Mouse (Mus musculus): ENCODE measurements around the gene Rbm47. TPM values are rescaled to one million over a fixed set of nuclear protein-coding genes. Genes with fewer than 3 reads are reported as not detected.
A peak's percentile ranks its signal among the peaks of the same experiment; 100 is the strongest.

The Rbm47 gene
- polyA plus RNA-seq, 1 experiment from 2014 or later = 45.6 TPM

GRCm38 (mm10) chr5:66043897-66044296, 129.0 kb downstream of the Rbm47 start:
- H3K4me3 ChIP-seq (ENCODE audit: low read length) = no peak overlapping the region
- H3K27me3 ChIP-seq (ENCODE audit: control insufficient read depth, insufficient read depth, low read length) = no peaks in the 10 kb centered on the region
- WGBS = 86% methylated on average over 3 of the region's 3 CpGs
- ATAC-seq (ENCODE audit: low FRiP score, low TSS enrichment) = no peak
- no peak overlapping the region for H3K9ac ChIP-seq (ENCODE audit: low read depth, low read length)
- H3K4me1 ChIP-seq (ENCODE audit: control insufficient read depth, insufficient read depth, low read length) = peaks cover 3% of the 10 kb centered on the region; the same call in 1 of the 2 replicates
- no peak overlapping the region for H3K4me2 ChIP-seq (replicated peaks; ENCODE audit: low read depth, low read length)
- H3K27ac ChIP-seq (ENCODE audit: low read depth, low read length) = peak overlapping the region; percentile 31
- no peaks in the 10 kb centered on the region for H3K36me3 ChIP-seq (ENCODE audit: control insufficient read depth, insufficient read depth, low read length)
- H3K9me3 ChIP-seq (ENCODE audit: control insufficient read depth, low read length) = no peaks in the 10 kb centered on the region

GRCm38 (mm10) chr5:66042651-66043340, 130.1 kb downstream of the Rbm47 start:
- H3K27me3 ChIP-seq (ENCODE audit: control insufficient read depth, insufficient read depth, low read length) = no peaks in the 10 kb centered on the region
- H3K9ac ChIP-seq (ENCODE audit: low read depth, low read length) = no peak overlapping the region
- H3K4me1 ChIP-seq (ENCODE audit: control insufficient read depth, insufficient read depth, low read length) = peaks cover 3% of the 10 kb centered on the region; the same call in 1 of the 2 replicates
- no peak overlapping the region for H3K4me3 ChIP-seq (ENCODE audit: low read length)
- H3K9me3 ChIP-seq (ENCODE audit: control insufficient read depth, low read length) = no peaks in the 10 kb centered on the region
- H3K36me3 ChIP-seq (ENCODE audit: control insufficient read depth, insufficient read depth, low read length) = no peaks in the 10 kb centered on the region
- 57% methylated on average over 10 of the region's 10 CpGs for WGBS
- no peak overlapping the region for H3K4me2 ChIP-seq (replicated peaks; ENCODE audit: low read depth, low read length)
- ATAC-seq (ENCODE audit: low FRiP score, low TSS enrichment) = peak; percentile 60; the same call in 1 of the 2 replicates
- peak overlapping the region; percentile 67; the same call in 1 of the 2 replicates for H3K27ac ChIP-seq (ENCODE audit: low read depth, low read length)

- no peaks in the 10 kb centered on the region for H3K4me1 ChIP-seq (ENCODE audit: control insufficient read depth, insufficient read depth, low read length)
- H3K36me3 ChIP-seq (ENCODE audit: control insufficient read depth, insufficient read depth, low read length) = no peaks in the 10 kb centered on the region
- H3K9ac ChIP-seq (ENCODE audit: low read depth, low read length) = no peak overlapping the region
- H3K9me3 ChIP-seq (ENCODE audit: control insufficient read depth, low read length) = no peaks in the 10 kb centered on the region
- no peak overlapping the region for H3K4me2 ChIP-seq (replicated peaks; ENCODE audit: low read depth, low read length)
- ATAC-seq (ENCODE audit: low FRiP score, low TSS enrichment) = no peak
- no peaks in the 10 kb centered on the region for H3K27me3 ChIP-seq (ENCODE audit: control insufficient read depth, insufficient read depth, low read length)
- no peak overlapping the region for H3K27ac ChIP-seq (ENCODE audit: low read depth, low read length)
- WGBS = 61% methylated on average over 7 of the region's 7 CpGs
- H3K4me3 ChIP-seq (ENCODE audit: low read length) = no peak overlapping the region
Measured at GRCm38 (mm10) chr5:66040744-66041279, 132.1 kb downstream of the Rbm47 start.

- Histone ChIP-seq H3K9me3 (ENCODE audit: control insufficient read depth, low read length) (no peaks in the 10 kb centered on the region), H3K27me3 (ENCODE audit: control insufficient read depth, insufficient read depth, low read length) (no peaks in the 10 kb centered on the region), H3K4me1 (ENCODE audit: control insufficient read depth, insufficient read depth, low read length) (no peaks in the 10 kb centered on the region), H3K36me3 (ENCODE audit: control insufficient read depth, insufficient read depth, low read length) (no peaks in the 10 kb centered on the region), H3K4me2 (replicated peaks; ENCODE audit: low read depth, low read length) (no peak overlapping the region), H3K4me3 (ENCODE audit: low read length) (no peak overlapping the region), H3K27ac (ENCODE audit: low read depth, low read length) (no peak overlapping the region), H3K9ac (ENCODE audit: low read depth, low read length) (no peak overlapping the region)
- 91% methylated on average over 2 of the region's 2 CpGs for WGBS
- no peak for ATAC-seq (ENCODE audit: low FRiP score, low TSS enrichment)
Measured at GRCm38 (mm10) chr5:66039813-66040212, 133.1 kb downstream of the Rbm47 start.

GRCm38 (mm10) chr5:66037066-66037465, 135.9 kb downstream of the Rbm47 start:
- Histone ChIP-seq H3K9ac (ENCODE audit: low read depth, low read length) (no peak overlapping the region), H3K4me2 (replicated peaks; ENCODE audit: low read depth, low read length) (no peak overlapping the region), H3K9me3 (ENCODE audit: control insufficient read depth, low read length) (no peaks in the 10 kb centered on the region), H3K4me3 (ENCODE audit: low read length) (no peak overlapping the region), H3K4me1 (ENCODE audit: control insufficient read depth, insufficient read depth, low read length) (peaks cover 10% of the 10 kb centered on the region; the same call in 1 of the 2 replicates), H3K36me3 (ENCODE audit: control insufficient read depth, insufficient read depth, low read length) (no peaks in the 10 kb centered on the region), H3K27ac (ENCODE audit: low read depth, low read length) (no peak overlapping the region), H3K27me3 (ENCODE audit: control insufficient read depth, insufficient read depth, low read length) (no peaks in the 10 kb centered on the region)
- WGBS = 72% methylated on average over 6 of the region's 6 CpGs
- no peak for ATAC-seq (ENCODE audit: low FRiP score, low TSS enrichment)

GRCm38 (mm10) chr5:66036440-66037054, 136.4 kb downstream of the Rbm47 start:
- no peak overlapping the region for H3K27ac ChIP-seq (ENCODE audit: low read depth, low read length)
- no peak for ATAC-seq (ENCODE audit: low FRiP score, low TSS enrichment)
- H3K9me3 ChIP-seq (ENCODE audit: control insufficient read depth, low read length) = no peaks in the 10 kb centered on the region
- WGBS = 60% methylated on average over 7 of the region's 7 CpGs
- H3K4me3 ChIP-seq (ENCODE audit: low read length) = no peak overlapping the region
- peaks cover 10% of the 10 kb centered on the region; the same call in 1 of the 2 replicates for H3K4me1 ChIP-seq (ENCODE audit: control insufficient read depth, insufficient read depth, low read length)
- H3K27me3 ChIP-seq (ENCODE audit: control insufficient read depth, insufficient read depth, low read length) = no peaks in the 10 kb centered on the region
- no peak overlapping the region for H3K4me2 ChIP-seq (replicated peaks; ENCODE audit: low read depth, low read length)
- no peak overlapping the region for H3K9ac ChIP-seq (ENCODE audit: low read depth, low read length)
- H3K36me3 ChIP-seq (ENCODE audit: control insufficient read depth, insufficient read depth, low read length) = no peaks in the 10 kb centered on the region

GRCm38 (mm10) chr5:66034375-66035195, 138.3 kb downstream of the Rbm47 start:
- peak; percentile 24; the same call in 1 of the 2 replicates for ATAC-seq (ENCODE audit: low FRiP score, low TSS enrichment)
- H3K27me3 ChIP-seq (ENCODE audit: control insufficient read depth, insufficient read depth, low read length) = no peaks in the 10 kb centered on the region
- no peak overlapping the region for H3K9ac ChIP-seq (ENCODE audit: low read depth, low read length)
- H3K4me3 ChIP-seq (ENCODE audit: low read length) = no peak overlapping the region
- 46% methylated on average over 14 of the region's 14 CpGs for WGBS
- H3K4me1 ChIP-seq (ENCODE audit: control insufficient read depth, insufficient read depth, low read length) = peaks cover 10% of the 10 kb centered on the region; the same call in 1 of the 2 replicates
- no peaks in the 10 kb centered on the region for H3K9me3 ChIP-seq (ENCODE audit: control insufficient read depth, low read length)
- H3K27ac ChIP-seq (ENCODE audit: low read depth, low read length) = peak overlapping the region; percentile 47; the same call in 1 of the 2 replicates
- H3K36me3 ChIP-seq (ENCODE audit: control insufficient read depth, insufficient read depth, low read length) = no peaks in the 10 kb centered on the region
- no peak overlapping the region for H3K4me2 ChIP-seq (replicated peaks; ENCODE audit: low read depth, low read length)

GRCm38 (mm10) chr5:66032826-66033225, 140.1 kb downstream of the Rbm47 start:
- Histone ChIP-seq H3K4me2 (replicated peaks; ENCODE audit: low read depth, low read length) (no peak overlapping the region), H3K36me3 (ENCODE audit: control insufficient read depth, insufficient read depth, low read length) (no peaks in the 10 kb centered on the region), H3K27me3 (ENCODE audit: control insufficient read depth, insufficient read depth, low read length) (no peaks in the 10 kb centered on the region), H3K4me1 (ENCODE audit: control insufficient read depth, insufficient read depth, low read length) (peaks cover 10% of the 10 kb centered on the region; the same call in 1 of the 2 replicates), H3K9me3 (ENCODE audit: control insufficient read depth, low read length) (no peaks in the 10 kb centered on the region), H3K9ac (ENCODE audit: low read depth, low read length) (no peak overlapping the region), H3K27ac (ENCODE audit: low read depth, low read length) (no peak overlapping the region), H3K4me3 (ENCODE audit: low read length) (no peak overlapping the region)
- ATAC-seq (ENCODE audit: low FRiP score, low TSS enrichment) = no peak
- WGBS = 100% methylated on average over 1 of the region's 1 CpGs

Data from kidney, embryonic 14.5 days (tissue).